Comparison of ENCODE assay signal across 15 mouse cellular contexts in genomic region chr3:51230146-51230835, GRCm38 (mm10). TPM values are rescaled to one million over a fixed set of nuclear protein-coding genes. Genes with fewer than 3 reads are reported as not detected.
DNase-seq lines count a peak whose midpoint lies in the region; ATAC-seq and TF ChIP-seq lines count a peak whose summit lies in the region.
"Had no signal": no experiment of that assay in that cellular context is flagged by ENCODE, and none has a peak within 500 bp of the region (broad histone marks: within the 10 kb centered on the region; RNA-seq: fewer than 3 reads in every experiment).

No protein-coding gene starts in this region.

- peak overlapping the region; percentile 70 for H3K27ac ChIP-seq in heart, embryonic 11.5 days (ENCODE audit: low read depth, low read length)
- no peak overlapping the region for H3K27ac ChIP-seq in intestine, postnatal 0 days (ENCODE audit: low read depth, low read length)
- H3K27ac ChIP-seq in hindbrain, postnatal 0 days = no peak overlapping the region
- H3K27ac ChIP-seq: macrophage had no signal

- intact Hi-C loops in heart, postnatal 36 days (cut with DNase I) = no loop called here

- H3K27me3 ChIP-seq in heart, embryonic 11.5 days (ENCODE audit: control insufficient read depth, insufficient read depth, low read length) = no peaks in the 10 kb centered on the region
- no peaks in the 10 kb centered on the region for H3K27me3 ChIP-seq in intestine, postnatal 0 days (replicated peaks; ENCODE audit: control insufficient read depth, insufficient read depth, low read length)
- no peaks in the 10 kb centered on the region for H3K27me3 ChIP-seq in hindbrain, postnatal 0 days (ENCODE audit: insufficient read depth, low read length)

- H3K9ac ChIP-seq in heart, embryonic 11.5 days (ENCODE audit: low read depth, low read length) = peak overlapping the region; percentile 17; the same call in 1 of the 2 replicates
- no peak overlapping the region for H3K9ac ChIP-seq in intestine, postnatal 0 days (ENCODE audit: low read depth, low read length)
- H3K9ac ChIP-seq in hindbrain, postnatal 0 days (replicated peaks; ENCODE audit: low read length) = no peak overlapping the region

- peak; percentile 60 for ATAC-seq in heart, embryonic 11.5 days (replicated peaks; ENCODE audit: insufficient number of reproducible peaks, low FRiP score, low TSS enrichment)
- ATAC-seq in intestine, postnatal 0 days = peak; percentile 11; the same call in 1 of the 2 replicates
- ATAC-seq in megakaryocyte progenitor cell, adult 5-6 weeks (replicated peaks; ENCODE audit: poor library complexity) = peak; percentile 57
- no peak for ATAC-seq in hindbrain, postnatal 0 days

- no peak for DNase-seq in heart, postnatal 36 days
- peak; percentile 83 for DNase-seq in MEL-GATA-1-ER (ENCODE audit: extremely low read depth, low read depth)
- DNase-seq in hindbrain, postnatal 0 days (ENCODE audit: low spot score) = no peak
- no peak for DNase-seq in cerebellum, adult 11-12 months
- no peak for DNase-seq in layer of hippocampus, postnatal 14 days (ENCODE audit: low spot score in 2 of 2)
- DNase-seq: B cell, adult 2 months; embryo, embryonic 11 days; heart, postnatal 10 days; kidney, adult 18-20 months; right cerebral cortex, postnatal 4 days; thymus, postnatal 14 days had no signal

- WGBS in heart, embryonic 11.5 days (ENCODE audit: insufficient replicate concordance) = 70% methylated on average over 6 of the region's 6 CpGs
- 61% methylated on average over 6 of the region's 6 CpGs for WGBS in intestine, postnatal 0 days
- 98% methylated on average over 6 of the region's 6 CpGs for WGBS in hindbrain, postnatal 0 days

- peak overlapping the region; percentile 11; the same call in 1 of the 2 replicates for H3K4me2 ChIP-seq in heart, embryonic 11.5 days
- H3K4me2 ChIP-seq in intestine, postnatal 0 days (replicated peaks; ENCODE audit: low read depth) = no peak overlapping the region
- H3K4me2 ChIP-seq in hindbrain, postnatal 0 days (ENCODE audit: low read depth, low read length) = no peak overlapping the region

- no peaks in the 10 kb centered on the region for H3K9me3 ChIP-seq in heart, embryonic 11.5 days (replicated peaks; ENCODE audit: control insufficient read depth, low read length)
- H3K9me3 ChIP-seq in intestine, postnatal 0 days (ENCODE audit: control insufficient read depth) = no peaks in the 10 kb centered on the region
- H3K9me3 ChIP-seq in hindbrain, postnatal 0 days (ENCODE audit: low read length) = no peaks in the 10 kb centered on the region

- H3K4me1 ChIP-seq in heart, embryonic 11.5 days (ENCODE audit: control insufficient read depth, insufficient read depth, low read length) = peaks cover 48% of the 10 kb centered on the region
- H3K4me1 ChIP-seq in intestine, postnatal 0 days (replicated peaks; ENCODE audit: control insufficient read depth, insufficient read depth, low read length) = no peaks in the 10 kb centered on the region; the same call in 1 of the 2 replicates
- H3K4me1 ChIP-seq in hindbrain, postnatal 0 days (ENCODE audit: insufficient read depth, low read length) = no peaks in the 10 kb centered on the region

- no peak overlapping the region for H3K4me3 ChIP-seq in heart, embryonic 11.5 days (ENCODE audit: low read depth, low read length)
- H3K4me3 ChIP-seq in intestine, postnatal 0 days (ENCODE audit: low read depth, low read length) = no peak overlapping the region
- H3K4me3 ChIP-seq in hindbrain, postnatal 0 days (ENCODE audit: low read length) = no peak overlapping the region

- TF ChIP-seq CTCF in intestine, postnatal 0 days (IDR thresholded peaks at IDR 0.05; ENCODE audit: low read depth) = no peak
- TF ChIP-seq CTCF in hindbrain, postnatal 0 days (IDR thresholded peaks at IDR 0.05; ENCODE audit: low read depth) = no peak

- H3K36me3 ChIP-seq in heart, embryonic 11.5 days (ENCODE audit: control insufficient read depth, insufficient read depth, low read length) = no peaks in the 10 kb centered on the region
- H3K36me3 ChIP-seq in intestine, postnatal 0 days (ENCODE audit: control insufficient read depth, insufficient read depth) = no peaks in the 10 kb centered on the region
- H3K36me3 ChIP-seq in hindbrain, postnatal 0 days (ENCODE audit: insufficient read depth, low read length) = no peaks in the 10 kb centered on the region

RNA-seq across cellular contexts. Expression of gene Noct, which starts 6.0 kb away (rescaled TPM):
- polyA plus RNA-seq in heart, embryonic 11.5 days (2014; fragmentation: Nextera tagmentation; extraction: Ambion mirVana) = 10.4 and 12.2 TPM in 2 replicates
- 10 to 100 TPM; 33.6 to 35.1 TPM for total RNA-seq in heart, postnatal 36 days (2021)
- polyA plus RNA-seq in intestine, postnatal 0 days (2015; fragmentation: Nextera tagmentation; extraction: Ambion mirVana) = 11.3 and 12.0 TPM in 2 replicates
- total RNA-seq in megakaryocyte progenitor cell, adult 5-6 weeks (2015) = 17.2 and 20.3 TPM in 2 replicates
- total RNA-seq in megakaryocyte progenitor cell, adult 5-6 weeks (2017) = 6.0 and 7.8 TPM in 2 replicates
- 40.8 and 41.9 TPM in 2 replicates for total RNA-seq in hindbrain, postnatal 0 days (2014; rRNA removed)
- polyA plus RNA-seq in hindbrain, postnatal 0 days (2015; fragmentation: Nextera tagmentation; extraction: Ambion mirVana) = 27.7 and 31.6 TPM in 2 replicates
- 10 to 100 TPM; 54.4 to 58.6 TPM for total RNA-seq in layer of hippocampus, postnatal 14 days (2021)
